Mouse (Mus musculus): Measurements from ENCODE around the gene Slc22a8. TPM values are rescaled to one million over a fixed set of nuclear protein-coding genes. Genes with fewer than 3 reads are reported as not detected.

Gene Slc22a8
- not detected in 2 replicates for polyA plus RNA-seq (2014; fragmentation: Nextera tagmentation; extraction: Ambion mirVana)

GRCm38 (mm10) chr19:8590954-8591353 is at the start of gene Slc22a8:
Slc22a8 (plus strand) TSS chr19:8591254.
- Histone ChIP-seq H3K4me3 (ENCODE audit: low read depth, low read length) (no peak within 1 kb of the TSS), H3K4me2 (no peak within 1 kb of the TSS), H3K36me3 (ENCODE audit: insufficient read depth) (no peaks in the 10 kb centered on the region), H3K9ac (no peak within 1 kb of the TSS), H3K4me1 (ENCODE audit: insufficient read depth) (peaks cover 9% of the 10 kb centered on the region; the same call in 1 of the 2 replicates), H3K27ac (ENCODE audit: low read depth) (no peak within 1 kb of the TSS), H3K9me3 (ENCODE audit: low read depth, low read length) (no peaks in the 10 kb centered on the region), H3K27me3 (ENCODE audit: insufficient read depth, low read length) (no peaks in the 10 kb centered on the region)
- 52% methylated on average over 8 of the region's 8 CpGs for WGBS
- peak; percentile 23 for DNase-seq
- ATAC-seq (ENCODE audit: insufficient read depth): no peak
- no peak for TF ChIP-seq CTCF (IDR thresholded peaks at IDR 0.05; ENCODE audit: low read depth)

GRCm38 (mm10) chr19:8558897-8559296 is 32.2 kb upstream of the Slc22a8 start:
- no peaks in the 10 kb centered on the region for H3K4me1 ChIP-seq (ENCODE audit: insufficient read depth)
- no peak overlapping the region for H3K27ac ChIP-seq (ENCODE audit: low read depth)
- H3K9ac ChIP-seq: no peak overlapping the region
- no peaks in the 10 kb centered on the region for H3K36me3 ChIP-seq (ENCODE audit: insufficient read depth)
- TF ChIP-seq CTCF (IDR thresholded peaks at IDR 0.05; ENCODE audit: low read depth): no peak
- no peak for DNase-seq
- no peak for ATAC-seq (ENCODE audit: insufficient read depth)
- no peak overlapping the region for H3K4me3 ChIP-seq (ENCODE audit: low read depth, low read length)
- no peaks in the 10 kb centered on the region for H3K27me3 ChIP-seq (ENCODE audit: insufficient read depth, low read length)
- H3K4me2 ChIP-seq: no peak overlapping the region
- H3K9me3 ChIP-seq (ENCODE audit: low read depth, low read length): no peaks in the 10 kb centered on the region
- 36% methylated on average over 2 of the region's 2 CpGs for WGBS

- H3K9me3 ChIP-seq (ENCODE audit: low read depth, low read length): no peaks in the 10 kb centered on the region
- H3K36me3 ChIP-seq (ENCODE audit: insufficient read depth): no peaks in the 10 kb centered on the region
- H3K9ac ChIP-seq: no peak overlapping the region
- H3K27me3 ChIP-seq (ENCODE audit: insufficient read depth, low read length): no peaks in the 10 kb centered on the region
- H3K4me3 ChIP-seq (ENCODE audit: low read depth, low read length): no peak overlapping the region
- ATAC-seq (ENCODE audit: insufficient read depth): no peak
- no peak overlapping the region for H3K4me2 ChIP-seq
- TF ChIP-seq CTCF (IDR thresholded peaks at IDR 0.05; ENCODE audit: low read depth): no peak
- no peaks in the 10 kb centered on the region for H3K4me1 ChIP-seq (ENCODE audit: insufficient read depth)
- no peak overlapping the region for H3K27ac ChIP-seq (ENCODE audit: low read depth)
- WGBS: 43% methylated on average over 2 of the region's 2 CpGs
- DNase-seq: no peak
Measured at GRCm38 (mm10) chr19:8564021-8564420, 27.0 kb upstream of the Slc22a8 start.

GRCm38 (mm10) chr19:8564469-8564868 is 26.6 kb upstream of the Slc22a8 start:
- 35% methylated on average over 3 of the region's 3 CpGs for WGBS
- TF ChIP-seq CTCF (IDR thresholded peaks at IDR 0.05; ENCODE audit: low read depth): no peak
- Histone ChIP-seq H3K4me3 (ENCODE audit: low read depth, low read length) (no peak overlapping the region), H3K27ac (ENCODE audit: low read depth) (no peak overlapping the region), H3K9me3 (ENCODE audit: low read depth, low read length) (no peaks in the 10 kb centered on the region), H3K4me1 (ENCODE audit: insufficient read depth) (no peaks in the 10 kb centered on the region), H3K9ac (no peak overlapping the region), H3K36me3 (ENCODE audit: insufficient read depth) (no peaks in the 10 kb centered on the region), H3K4me2 (no peak overlapping the region), H3K27me3 (ENCODE audit: insufficient read depth, low read length) (no peaks in the 10 kb centered on the region)
- DNase-seq (no peak), ATAC-seq (ENCODE audit: insufficient read depth) (no peak)

- H3K27me3 ChIP-seq (ENCODE audit: insufficient read depth, low read length): no peaks in the 10 kb centered on the region
- H3K9ac ChIP-seq: no peak overlapping the region
- no peak overlapping the region for H3K4me3 ChIP-seq (ENCODE audit: low read depth, low read length)
- ATAC-seq (ENCODE audit: insufficient read depth) (no peak), DNase-seq (no peak)
- H3K9me3 ChIP-seq (ENCODE audit: low read depth, low read length): no peaks in the 10 kb centered on the region
- WGBS: 37% methylated on average over 2 of the region's 2 CpGs
- H3K4me1 ChIP-seq (ENCODE audit: insufficient read depth): no peaks in the 10 kb centered on the region
- no peaks in the 10 kb centered on the region for H3K36me3 ChIP-seq (ENCODE audit: insufficient read depth)
- TF ChIP-seq CTCF (IDR thresholded peaks at IDR 0.05; ENCODE audit: low read depth): no peak
- H3K27ac ChIP-seq (ENCODE audit: low read depth): no peak overlapping the region
- no peak overlapping the region for H3K4me2 ChIP-seq
Measured at GRCm38 (mm10) chr19:8565262-8565661, 25.8 kb upstream of the Slc22a8 start.

GRCm38 (mm10) chr19:8565985-8566384 is 25.1 kb upstream of the Slc22a8 start:
- Histone ChIP-seq H3K36me3 (ENCODE audit: insufficient read depth) (no peaks in the 10 kb centered on the region), H3K4me1 (ENCODE audit: insufficient read depth) (no peaks in the 10 kb centered on the region), H3K9me3 (ENCODE audit: low read depth, low read length) (no peaks in the 10 kb centered on the region), H3K27ac (ENCODE audit: low read depth) (no peak overlapping the region), H3K4me2 (no peak overlapping the region), H3K4me3 (ENCODE audit: low read depth, low read length) (no peak overlapping the region), H3K27me3 (ENCODE audit: insufficient read depth, low read length) (no peaks in the 10 kb centered on the region), H3K9ac (no peak overlapping the region)
- no peak for TF ChIP-seq CTCF (IDR thresholded peaks at IDR 0.05; ENCODE audit: low read depth)
- WGBS: 33% methylated on average over 4 of the region's 4 CpGs
- DNase-seq: no peak
- no peak for ATAC-seq (ENCODE audit: insufficient read depth)

GRCm38 (mm10) chr19:8567104-8567880 is 23.8 kb upstream of the Slc22a8 start:
- Histone ChIP-seq H3K9me3 (ENCODE audit: low read depth, low read length) (no peaks in the 10 kb centered on the region), H3K4me3 (ENCODE audit: low read depth, low read length) (no peak overlapping the region), H3K4me1 (ENCODE audit: insufficient read depth) (no peaks in the 10 kb centered on the region), H3K4me2 (no peak overlapping the region), H3K27ac (ENCODE audit: low read depth) (no peak overlapping the region), H3K9ac (no peak overlapping the region), H3K27me3 (ENCODE audit: insufficient read depth, low read length) (no peaks in the 10 kb centered on the region), H3K36me3 (ENCODE audit: insufficient read depth) (no peaks in the 10 kb centered on the region)
- 39% methylated on average over 13 of the region's 13 CpGs for WGBS
- peak; percentile 62 for TF ChIP-seq CTCF (IDR thresholded peaks at IDR 0.05; ENCODE audit: low read depth)
- DNase-seq (peak; percentile 72), ATAC-seq (ENCODE audit: insufficient read depth) (0 out of 2 replicates have a peak, but pooled peaks have one; percentile 47)
